17 mouse cellular contexts compared by ENCODE assay signal in the genomic region with DNA sequence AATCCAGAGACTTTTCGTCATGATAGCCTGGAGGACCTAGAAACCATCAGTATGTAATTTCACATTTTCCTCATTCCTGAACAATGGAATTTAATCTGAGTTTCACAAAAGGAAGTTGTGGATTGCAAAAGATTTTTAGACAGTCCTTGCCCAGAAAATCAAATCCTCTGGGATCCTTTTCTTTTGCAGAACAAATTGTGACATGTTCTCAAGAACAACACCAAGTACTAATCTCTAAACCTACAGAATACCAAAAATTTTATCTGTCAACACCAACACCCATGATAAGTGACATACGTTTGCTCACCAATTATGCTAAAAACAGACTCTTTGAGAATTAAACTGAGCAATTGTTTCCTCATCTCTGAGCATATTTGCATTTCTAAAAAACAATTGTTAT.
"Had no signal": no experiment of that assay in that cellular context is flagged by ENCODE, and none has a peak within 500 bp of the region (broad histone marks: within the 10 kb centered on the region; RNA-seq: fewer than 3 reads in every experiment).

No protein-coding gene starts in this region.

- H3K4me2 ChIP-seq: limb, embryonic 13.5 days; liver, embryonic 15.5 days; lung, embryonic 14.5 days; midbrain, embryonic 12.5 days; stomach, embryonic 15.5 days had no signal

- H3K36me3 ChIP-seq: limb, embryonic 13.5 days; liver, embryonic 15.5 days; midbrain, embryonic 12.5 days; stomach, embryonic 15.5 days had no signal

- H3K9me3 ChIP-seq: limb, embryonic 13.5 days; liver, embryonic 15.5 days; megakaryocyte, embryonic 14.5 days; midbrain, embryonic 12.5 days; stomach, embryonic 15.5 days had no signal

- H3K9ac ChIP-seq: limb, embryonic 13.5 days; liver, embryonic 15.5 days; lung, embryonic 14.5 days; midbrain, embryonic 12.5 days; stomach, embryonic 15.5 days had no signal

- ATAC-seq: intestine, postnatal 0 days; midbrain, embryonic 16.5 days had no signal

- DNase-seq: kidney, adult 8-10 months; kidney, postnatal 36 days; left cerebral cortex, postnatal 4 days; lung, embryonic 14.5 days; lung, postnatal 10 days; lung, postnatal 4 days; right cerebral cortex, postnatal 14 days; thymus, adult 2 months; thymus, postnatal 36 days had no signal

- H3K4me3 ChIP-seq: layer of hippocampus, adult 2 months; limb, embryonic 13.5 days; liver, embryonic 15.5 days; megakaryocyte, embryonic 14.5 days; midbrain, embryonic 12.5 days; stomach, embryonic 15.5 days had no signal

- H3K27ac ChIP-seq: layer of hippocampus, adult 2 months; limb, embryonic 13.5 days; liver, embryonic 15.5 days; midbrain, embryonic 12.5 days; stomach, embryonic 15.5 days had no signal

- H3K27me3 ChIP-seq: limb, embryonic 13.5 days; liver, embryonic 15.5 days; megakaryocyte, embryonic 14.5 days; midbrain, embryonic 12.5 days; stomach, embryonic 15.5 days had no signal

- H3K4me1 ChIP-seq: megakaryocyte, embryonic 14.5 days; midbrain, embryonic 12.5 days; stomach, embryonic 15.5 days had no signal
